Mouse (Mus musculus): ENCODE results near the gene Afm. TPM values are rescaled to one million over a fixed set of nuclear protein-coding genes. Genes with fewer than 3 reads are reported as not detected.

The Afm gene
- polyA plus RNA-seq, 1 experiment from 2014 or later = not detected

DNA sequence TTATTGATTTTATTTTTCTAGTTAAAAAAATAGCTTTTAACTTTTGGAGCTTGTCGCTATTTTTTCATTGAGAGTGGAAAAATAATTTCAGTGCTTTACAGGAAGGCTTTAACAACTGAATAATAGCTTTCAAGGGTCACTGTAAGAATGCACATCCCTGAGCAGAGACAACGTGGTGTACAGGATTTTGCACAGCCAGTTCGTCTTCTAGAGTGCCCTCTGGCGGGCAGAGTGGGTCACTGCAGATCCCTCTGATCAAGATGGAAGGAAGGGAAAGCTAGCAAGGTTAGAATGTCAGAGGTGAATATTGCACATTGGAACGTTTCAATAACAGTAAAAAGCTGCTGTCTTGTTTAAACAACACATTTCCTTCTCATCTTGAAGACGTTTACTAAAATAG lies 18.0 kb upstream of the Afm start:
- Histone ChIP-seq H3K9me3 (no peaks in the 10 kb centered on the region), H3K27me3 (ENCODE audit: poor library complexity, severe bottlenecking) (no peaks in the 10 kb centered on the region), H3K27ac (no peak overlapping the region), H3K4me1 (no peaks in the 10 kb centered on the region), H3K36me3 (replicated peaks) (no peaks in the 10 kb centered on the region), H3K4me3 (no peak overlapping the region)
- WGBS = 9% methylated on average over 6 of the region's 6 CpGs
- DNase-seq (ENCODE audit: extremely low spot score, low spot score) = peak; percentile 75

DNA sequence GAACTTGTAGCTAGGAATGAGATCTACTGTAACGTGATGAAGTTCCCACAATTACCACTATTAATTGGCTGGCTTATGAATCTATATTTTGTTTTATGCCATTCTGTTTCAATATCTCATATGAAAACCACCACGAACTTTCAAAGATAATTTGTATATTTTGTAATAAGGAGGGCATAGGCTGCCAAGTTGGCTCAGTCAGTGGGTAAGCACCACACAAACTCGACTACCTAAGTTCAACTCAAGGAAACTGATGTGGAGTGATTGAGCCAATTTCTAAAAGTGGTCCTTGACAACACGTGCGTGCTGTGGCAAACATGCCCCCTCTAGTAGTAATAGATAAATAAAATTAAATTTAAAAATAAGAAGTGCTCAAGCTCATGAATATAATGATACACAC lies 17.0 kb upstream of the Afm start:
- Histone ChIP-seq H3K4me3 (no peak overlapping the region), H3K27ac (no peak overlapping the region), H3K36me3 (replicated peaks) (no peaks in the 10 kb centered on the region), H3K4me1 (no peaks in the 10 kb centered on the region), H3K9me3 (no peaks in the 10 kb centered on the region), H3K27me3 (ENCODE audit: poor library complexity, severe bottlenecking) (no peaks in the 10 kb centered on the region)
- 86% methylated on average over 5 of the region's 5 CpGs for WGBS
- no peak for DNase-seq (ENCODE audit: extremely low spot score, low spot score)

- peaks cover 5% of the 10 kb centered on the region; the same call in 1 of the 2 replicates for H3K4me1 ChIP-seq
- no peak overlapping the region for H3K27ac ChIP-seq
- H3K36me3 ChIP-seq (replicated peaks) = no peaks in the 10 kb centered on the region
- WGBS = 88% methylated on average over 11 of the region's 11 CpGs
- no peak overlapping the region for H3K4me3 ChIP-seq
- H3K27me3 ChIP-seq (ENCODE audit: poor library complexity, severe bottlenecking) = no peaks in the 10 kb centered on the region
- no peak for DNase-seq (ENCODE audit: extremely low spot score, low spot score)
- no peaks in the 10 kb centered on the region for H3K9me3 ChIP-seq
Measured at GRCm38 (mm10) chr5:90504742-90505141, 14.0 kb upstream of the Afm start.

DNA sequence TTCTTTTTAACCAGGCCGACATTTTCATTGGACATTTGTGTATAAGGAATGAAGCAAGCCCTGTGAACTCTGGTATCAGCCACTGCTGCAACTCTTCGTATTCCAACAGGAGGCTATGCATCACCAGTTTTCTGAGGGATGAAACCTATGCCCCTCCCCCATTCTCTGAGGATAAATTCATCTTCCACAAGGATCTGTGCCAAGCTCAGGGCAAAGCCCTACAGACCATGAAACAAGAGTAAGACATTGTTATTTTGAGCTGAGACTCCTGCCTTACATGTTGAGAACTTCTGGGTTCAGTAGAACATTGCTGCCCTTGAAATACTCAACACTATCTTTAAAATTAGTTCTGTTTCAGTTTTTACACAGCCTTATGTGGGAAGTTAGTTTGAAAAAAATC lies 12.2 kb upstream of the Afm start:
- H3K27ac ChIP-seq = no peak overlapping the region
- 83% methylated on average over 2 of the region's 2 CpGs for WGBS

GRCm38 (mm10) chr5:90507411-90507949 lies 11.3 kb upstream of the Afm start:
- no peak for DNase-seq (ENCODE audit: extremely low spot score, low spot score)
- 48% methylated on average over 13 of the region's 13 CpGs for WGBS
- no peaks in the 10 kb centered on the region for H3K9me3 ChIP-seq
- no peak overlapping the region for H3K4me3 ChIP-seq
- peaks cover 5% of the 10 kb centered on the region; the same call in 1 of the 2 replicates for H3K4me1 ChIP-seq
- no peaks in the 10 kb centered on the region for H3K36me3 ChIP-seq (replicated peaks)
- H3K27me3 ChIP-seq (ENCODE audit: poor library complexity, severe bottlenecking) = no peaks in the 10 kb centered on the region
- H3K27ac ChIP-seq = no peak overlapping the region

More for the DNA sequence above, 12.2 kb upstream of the Afm start:
- no peak overlapping the region for H3K4me3 ChIP-seq
- no peaks in the 10 kb centered on the region for H3K27me3 ChIP-seq (ENCODE audit: poor library complexity, severe bottlenecking)
- no peaks in the 10 kb centered on the region for H3K36me3 ChIP-seq (replicated peaks)
- H3K4me1 ChIP-seq = peaks cover 5% of the 10 kb centered on the region; the same call in 1 of the 2 replicates
- no peak for DNase-seq (ENCODE audit: extremely low spot score, low spot score)
- H3K9me3 ChIP-seq = no peaks in the 10 kb centered on the region

DNA sequence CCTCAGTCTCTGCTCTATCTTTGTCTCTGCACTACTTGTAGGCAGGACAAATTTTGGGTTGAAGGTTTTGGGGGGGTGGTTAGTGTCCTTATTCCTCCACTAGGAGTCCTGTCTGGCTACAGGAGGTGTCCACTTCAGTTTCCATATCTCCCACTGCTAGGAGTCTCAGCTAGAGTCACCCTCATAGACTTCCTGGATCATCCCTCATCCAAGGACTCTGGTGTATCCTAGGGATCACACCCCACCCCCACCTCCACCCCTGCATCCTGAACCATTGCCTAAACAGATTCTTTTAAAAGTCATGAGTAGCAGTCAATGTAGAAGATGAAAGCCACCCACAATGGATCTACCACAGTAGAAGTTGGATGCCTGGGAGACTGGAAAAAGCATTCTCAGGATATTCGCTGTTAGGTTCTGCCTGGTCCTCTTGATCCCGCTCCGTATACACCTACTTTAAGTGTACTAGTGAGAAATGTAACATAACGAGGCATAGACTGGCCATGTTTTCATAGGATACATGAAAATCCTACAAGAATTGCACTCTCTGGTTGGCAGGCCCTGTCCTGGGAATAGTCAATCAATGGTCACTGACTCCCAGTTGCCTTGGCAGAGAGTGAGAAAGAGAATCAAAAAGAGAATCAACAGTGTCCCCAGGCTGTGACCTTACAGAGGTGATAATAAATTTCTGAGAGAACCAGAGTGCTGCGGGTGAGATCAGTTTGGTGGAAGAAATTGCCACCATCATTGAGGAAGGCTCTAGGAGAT lies 8.7 kb upstream of the Afm start:
- no peaks in the 10 kb centered on the region for H3K27me3 ChIP-seq (ENCODE audit: poor library complexity, severe bottlenecking)
- H3K9me3 ChIP-seq = no peaks in the 10 kb centered on the region
- no peak overlapping the region for H3K4me3 ChIP-seq
- DNase-seq (ENCODE audit: extremely low spot score, low spot score) = no peak
- no peak overlapping the region for H3K27ac ChIP-seq
- H3K36me3 ChIP-seq (replicated peaks) = no peaks in the 10 kb centered on the region
- WGBS = 93% methylated on average over 5 of the region's 5 CpGs
- peaks cover 5% of the 10 kb centered on the region; the same call in 1 of the 2 replicates for H3K4me1 ChIP-seq

DNA sequence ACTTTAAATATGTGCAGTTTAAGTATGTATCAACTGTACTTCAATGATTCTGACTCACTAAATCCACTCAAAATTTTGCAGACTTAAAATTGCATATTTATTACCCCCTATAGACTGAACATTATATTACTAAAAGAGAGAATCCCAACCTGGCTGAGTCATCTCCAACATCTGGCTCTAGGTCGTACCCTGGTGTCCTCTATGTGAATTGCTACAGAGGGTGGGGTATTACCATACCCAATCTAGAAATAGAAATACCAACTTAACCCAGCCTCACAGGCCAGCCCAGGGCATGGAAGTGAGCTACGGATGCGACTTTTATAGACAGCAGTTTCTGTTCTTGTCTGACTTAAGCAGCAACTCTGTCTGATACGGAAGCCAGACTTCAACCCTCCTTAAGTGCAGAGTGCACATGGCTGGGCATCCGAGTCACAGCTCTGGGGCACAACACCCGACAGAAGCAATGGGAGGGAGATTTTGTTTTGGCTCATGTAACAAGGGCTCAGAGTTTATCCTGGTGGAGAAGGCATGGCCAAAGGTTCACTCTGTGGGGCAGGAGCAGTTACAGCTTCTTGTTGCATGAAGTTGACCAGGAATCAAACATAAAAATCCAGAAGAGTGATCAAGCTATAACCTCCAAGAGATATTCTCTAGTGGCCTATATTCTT lies 6.3 kb upstream of the Afm start:
- H3K36me3 ChIP-seq (replicated peaks) = no peaks in the 10 kb centered on the region
- no peak for DNase-seq (ENCODE audit: extremely low spot score, low spot score)
- peaks cover 4% of the 10 kb centered on the region; the same call in 1 of the 2 replicates for H3K4me1 ChIP-seq
- 82% methylated on average over 6 of the region's 6 CpGs for WGBS
- no peaks in the 10 kb centered on the region for H3K27me3 ChIP-seq (ENCODE audit: poor library complexity, severe bottlenecking)
- no peaks in the 10 kb centered on the region for H3K9me3 ChIP-seq
- H3K27ac ChIP-seq = no peak overlapping the region
- H3K4me3 ChIP-seq = no peak overlapping the region

DNA sequence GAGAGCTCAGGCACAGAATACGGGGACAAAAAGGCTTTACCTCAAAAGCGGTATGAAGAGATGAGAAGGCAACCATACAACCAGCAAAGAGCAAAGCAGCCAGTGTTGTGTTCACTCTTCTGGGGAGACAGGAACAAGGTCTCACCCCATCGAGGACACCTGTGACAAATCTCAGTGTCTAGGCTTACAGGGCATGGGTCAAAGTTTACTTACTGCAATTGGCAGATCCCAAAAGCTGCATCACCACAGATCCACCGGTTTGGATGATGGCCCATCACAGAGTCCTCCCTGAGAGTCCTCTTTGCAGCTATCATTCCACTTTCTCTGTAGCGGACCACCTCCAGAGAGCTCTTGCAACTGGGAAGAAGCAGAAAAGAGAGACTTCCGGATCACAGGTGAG lies 3.2 kb upstream of the Afm start:
- H3K9me3 ChIP-seq = no peaks in the 10 kb centered on the region
- DNase-seq (ENCODE audit: extremely low spot score, low spot score) = no peak
- H3K4me1 ChIP-seq = no peaks in the 10 kb centered on the region
- no peaks in the 10 kb centered on the region for H3K27me3 ChIP-seq (ENCODE audit: poor library complexity, severe bottlenecking)
- no peak overlapping the region for H3K4me3 ChIP-seq
- WGBS = 92% methylated on average over 6 of the region's 6 CpGs
- H3K36me3 ChIP-seq (replicated peaks) = no peaks in the 10 kb centered on the region
- H3K27ac ChIP-seq = no peak overlapping the region

DNA sequence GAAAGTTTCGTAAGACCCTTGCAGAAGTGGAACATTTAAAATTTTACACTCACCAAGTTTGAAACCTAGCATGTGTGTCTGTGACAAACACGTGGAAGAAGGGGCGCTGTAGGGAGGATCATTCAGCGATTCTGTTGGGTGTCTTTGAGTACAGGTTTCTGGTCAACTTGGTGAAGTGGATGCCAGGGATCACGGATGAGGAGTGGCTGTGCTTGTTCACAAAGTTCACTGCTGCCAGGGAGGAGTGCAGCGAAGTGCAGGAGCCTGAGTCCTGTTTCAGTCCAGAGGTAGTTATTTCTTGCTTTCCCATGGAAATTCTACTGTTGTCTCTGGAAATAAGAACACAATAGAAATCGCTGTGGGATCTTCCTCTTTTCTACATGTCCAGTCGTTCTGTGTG lies 32.5 kb downstream of the Afm start:
- no peak overlapping the region for H3K4me3 ChIP-seq
- WGBS = 93% methylated on average over 8 of the region's 8 CpGs
- H3K27me3 ChIP-seq (ENCODE audit: poor library complexity, severe bottlenecking) = no peaks in the 10 kb centered on the region
- no peaks in the 10 kb centered on the region for H3K4me1 ChIP-seq
- H3K36me3 ChIP-seq (replicated peaks) = no peaks in the 10 kb centered on the region
- no peak for DNase-seq (ENCODE audit: extremely low spot score, low spot score)
- H3K9me3 ChIP-seq = no peaks in the 10 kb centered on the region
- no peak overlapping the region for H3K27ac ChIP-seq

DNA sequence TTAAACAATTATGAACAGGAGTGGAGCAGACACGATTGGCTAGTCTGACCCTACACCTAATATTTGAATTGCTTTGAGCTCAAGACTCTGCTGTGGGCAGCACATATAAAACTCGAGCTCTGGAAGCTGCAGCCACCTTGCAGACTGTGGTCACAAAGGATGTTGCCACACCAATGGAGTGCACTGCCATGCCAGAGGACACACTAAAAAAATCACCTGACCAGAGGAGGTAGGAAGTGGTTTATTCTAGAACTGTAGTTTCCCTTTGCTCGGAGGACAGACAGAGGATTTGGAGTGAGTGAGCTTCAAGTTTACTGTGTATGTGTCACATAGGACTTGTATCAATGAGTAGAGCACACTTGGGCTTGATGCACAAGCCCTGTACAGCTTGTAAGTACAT lies 37.3 kb downstream of the Afm start:
- Histone ChIP-seq H3K9me3 (no peaks in the 10 kb centered on the region), H3K4me3 (no peak overlapping the region), H3K36me3 (replicated peaks) (no peaks in the 10 kb centered on the region), H3K27ac (no peak overlapping the region), H3K27me3 (ENCODE audit: poor library complexity, severe bottlenecking) (no peaks in the 10 kb centered on the region), H3K4me1 (no peaks in the 10 kb centered on the region)
- no peak for DNase-seq (ENCODE audit: extremely low spot score, low spot score)
- 82% methylated on average over 3 of the region's 3 CpGs for WGBS

GRCm38 (mm10) chr5:90560743-90561142 lies 42.0 kb downstream of the Afm start, which contains the start of gene 5830473C10Rik:
Gene 5830473C10Rik, plus strand, starts transcription at chr5:90561107.
- DNase-seq (ENCODE audit: extremely low spot score, low spot score) = no peak
- no peaks in the 10 kb centered on the region for H3K27me3 ChIP-seq (ENCODE audit: poor library complexity, severe bottlenecking)
- no peak within 1 kb of the TSS for H3K4me3 ChIP-seq
- no peaks in the 10 kb centered on the region for H3K9me3 ChIP-seq
- no peaks in the 10 kb centered on the region for H3K36me3 ChIP-seq (replicated peaks)
- no peak within 1 kb of the TSS for H3K27ac ChIP-seq
- peaks cover 4% of the 10 kb centered on the region; the same call in 1 of the 2 replicates for H3K4me1 ChIP-seq
- WGBS = 96% methylated on average over 6 of the region's 6 CpGs

DNA sequence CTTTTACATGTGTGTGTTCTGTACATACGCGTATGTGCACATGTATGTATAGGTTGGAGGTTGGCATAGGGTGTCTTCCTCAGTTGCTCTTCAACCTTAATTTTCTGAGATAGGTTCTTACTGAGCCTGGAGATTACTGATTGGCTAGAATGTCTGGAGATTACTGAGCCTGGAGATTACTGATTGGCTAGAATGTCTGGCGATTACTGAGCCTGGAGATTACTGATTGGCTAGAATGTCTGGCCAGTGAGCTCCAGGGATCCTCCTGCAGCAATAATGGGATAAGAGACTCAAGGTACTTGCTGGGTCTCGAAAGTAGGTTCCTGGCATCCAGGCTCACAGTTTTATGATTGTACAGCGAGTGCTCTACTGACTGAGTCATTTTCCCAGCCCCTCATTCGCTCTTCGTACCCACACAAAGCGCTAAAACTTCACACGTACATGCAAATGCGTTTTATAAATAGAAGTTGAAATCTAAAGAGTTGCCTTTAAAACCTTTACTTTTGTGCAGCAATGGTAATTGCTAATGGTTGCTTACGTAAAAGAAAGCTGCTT lies 43.1 kb downstream of the Afm start:
- Histone ChIP-seq H3K27me3 (ENCODE audit: poor library complexity, severe bottlenecking) (no peaks in the 10 kb centered on the region), H3K4me1 (peaks cover 4% of the 10 kb centered on the region; the same call in 1 of the 2 replicates), H3K9me3 (no peaks in the 10 kb centered on the region), H3K36me3 (replicated peaks) (no peaks in the 10 kb centered on the region), H3K4me3 (no peak overlapping the region), H3K27ac (no peak overlapping the region)
- DNase-seq (ENCODE audit: extremely low spot score, low spot score) = no peak
- 93% methylated on average over 11 of the region's 11 CpGs for WGBS

GRCm38 (mm10) chr5:90562880-90563279 lies 44.1 kb downstream of the Afm start:
- H3K9me3 ChIP-seq = no peaks in the 10 kb centered on the region
- H3K27me3 ChIP-seq (ENCODE audit: poor library complexity, severe bottlenecking) = no peaks in the 10 kb centered on the region
- H3K36me3 ChIP-seq (replicated peaks) = no peaks in the 10 kb centered on the region
- no peak overlapping the region for H3K4me3 ChIP-seq
- H3K4me1 ChIP-seq = peaks cover 4% of the 10 kb centered on the region; the same call in 1 of the 2 replicates
- no peak overlapping the region for H3K27ac ChIP-seq
- 86% methylated on average over 4 of the region's 4 CpGs for WGBS
- no peak for DNase-seq (ENCODE audit: extremely low spot score, low spot score)
